Mouse (Mus musculus): Measurements from ENCODE around the gene Fam169b. TPM values are rescaled to one million over a fixed set of nuclear protein-coding genes. Genes with fewer than 3 reads are reported as not detected.

Fam169b gene
- polyA plus RNA-seq, 1 experiment, result 11.3 TPM

DNA sequence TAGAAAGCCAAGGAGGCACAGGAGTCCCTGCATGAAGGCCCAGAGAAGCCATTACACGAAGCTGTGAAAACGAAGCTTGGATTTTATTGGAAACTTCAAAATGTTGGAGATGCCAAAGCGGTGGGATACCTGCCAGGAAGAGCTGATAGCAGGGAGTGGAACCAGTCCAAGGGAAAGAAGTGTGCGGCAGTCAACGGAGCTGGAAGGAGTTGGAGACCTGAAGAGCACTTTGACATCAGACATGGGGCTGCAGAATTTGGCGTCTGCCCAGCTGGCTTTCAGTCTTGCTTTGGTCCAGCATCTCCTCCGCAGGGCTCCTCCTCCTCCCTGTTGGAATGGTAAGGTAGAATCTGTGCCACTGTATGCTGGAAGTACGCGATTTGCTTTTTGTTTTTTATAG is 92.1 kb downstream of the Fam169b start:
- Histone ChIP-seq H3K27me3 (replicated peaks; ENCODE audit: control insufficient read depth, insufficient read depth, low read length) (no peaks in the 10 kb centered on the region), H3K4me1 (ENCODE audit: control insufficient read depth, insufficient read depth, low read length) (no peaks in the 10 kb centered on the region), H3K27ac (ENCODE audit: insufficient read depth, low read depth, low read length) (no peak overlapping the region), H3K36me3 (ENCODE audit: control insufficient read depth, insufficient read depth, low read length) (no peaks in the 10 kb centered on the region), H3K4me3 (ENCODE audit: insufficient read depth, low read depth, low read length) (no peak overlapping the region)
- no peak for TF ChIP-seq POLR2A (IDR thresholded peaks at IDR 0.05; ENCODE audit: low read depth, low read length)
- TF ChIP-seq CTCF (conservative IDR thresholded peaks at IDR 0.05; ENCODE audit: insufficient read depth, insufficient read length, low read depth, low read length), result no peak
- 75% methylated on average over 9 of the region's 9 CpGs for WGBS
- DNase-seq, result peak; percentile 13

DNA sequence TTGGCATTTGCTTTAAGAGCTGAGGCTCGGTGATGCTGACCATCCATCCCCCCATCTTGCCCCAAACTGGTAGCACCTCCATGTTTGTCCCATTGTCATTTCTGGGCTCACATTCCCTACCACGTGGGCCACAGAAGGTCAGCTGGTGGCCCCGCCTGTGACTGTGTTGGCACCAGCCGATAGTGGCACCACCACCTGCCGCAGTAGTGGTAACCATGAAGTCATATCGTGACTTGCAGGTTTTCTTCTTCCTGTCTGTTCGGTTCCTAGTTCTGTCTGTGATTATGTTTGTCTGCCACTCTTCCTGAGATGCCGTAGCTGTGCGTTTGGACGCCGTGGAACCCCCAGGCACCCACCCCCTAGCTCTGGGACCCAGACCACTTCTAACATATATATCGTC is 95.3 kb downstream of the Fam169b start:
- TF ChIP-seq POLR2A (IDR thresholded peaks at IDR 0.05; ENCODE audit: low read depth, low read length) (no peak), CTCF (conservative IDR thresholded peaks at IDR 0.05; ENCODE audit: insufficient read depth, insufficient read length, low read depth, low read length) (no peak)
- H3K36me3 ChIP-seq (ENCODE audit: control insufficient read depth, insufficient read depth, low read length), result no peaks in the 10 kb centered on the region
- no peaks in the 10 kb centered on the region for H3K27me3 ChIP-seq (replicated peaks; ENCODE audit: control insufficient read depth, insufficient read depth, low read length)
- no peaks in the 10 kb centered on the region for H3K4me1 ChIP-seq (ENCODE audit: control insufficient read depth, insufficient read depth, low read length)
- H3K4me3 ChIP-seq (ENCODE audit: insufficient read depth, low read depth, low read length), result no peak overlapping the region
- no peak overlapping the region for H3K27ac ChIP-seq (ENCODE audit: insufficient read depth, low read depth, low read length)
- no peak for DNase-seq
- WGBS, result 84% methylated on average over 12 of the region's 12 CpGs

DNA sequence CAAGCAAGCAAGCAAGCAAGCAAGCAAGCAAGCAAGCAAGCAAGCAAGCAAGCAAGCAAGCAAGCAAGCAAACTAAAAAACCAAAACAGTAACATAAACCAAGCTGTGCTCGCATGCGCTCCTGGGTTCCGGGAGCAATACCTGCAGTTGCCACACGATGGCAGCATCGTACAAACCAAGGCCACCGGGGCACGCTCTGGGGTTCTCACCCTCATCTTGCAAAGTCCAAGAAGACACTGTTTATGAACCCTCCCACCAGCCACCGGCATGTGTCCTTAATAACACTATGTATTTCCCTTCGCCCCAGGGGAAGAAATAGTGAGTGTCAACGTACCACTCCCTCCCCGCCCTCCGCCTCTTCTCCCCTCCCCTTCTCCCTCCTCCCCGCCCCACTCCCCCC is 96.1 kb downstream of the Fam169b start:
- H3K4me3 ChIP-seq (ENCODE audit: insufficient read depth, low read depth, low read length), result no peak overlapping the region
- under 1% methylated on average over 11 of the region's 13 CpGs for WGBS
- H3K27me3 ChIP-seq (replicated peaks; ENCODE audit: control insufficient read depth, insufficient read depth, low read length), result no peaks in the 10 kb centered on the region
- peak; percentile 72 for DNase-seq
- no peak overlapping the region for H3K27ac ChIP-seq (ENCODE audit: insufficient read depth, low read depth, low read length)
- no peaks in the 10 kb centered on the region for H3K36me3 ChIP-seq (ENCODE audit: control insufficient read depth, insufficient read depth, low read length)
- TF ChIP-seq POLR2A (IDR thresholded peaks at IDR 0.05; ENCODE audit: low read depth, low read length), result no peak
- peak; percentile 91 for TF ChIP-seq CTCF (conservative IDR thresholded peaks at IDR 0.05; ENCODE audit: insufficient read depth, insufficient read length, low read depth, low read length)
- no peaks in the 10 kb centered on the region for H3K4me1 ChIP-seq (ENCODE audit: control insufficient read depth, insufficient read depth, low read length)

DNA sequence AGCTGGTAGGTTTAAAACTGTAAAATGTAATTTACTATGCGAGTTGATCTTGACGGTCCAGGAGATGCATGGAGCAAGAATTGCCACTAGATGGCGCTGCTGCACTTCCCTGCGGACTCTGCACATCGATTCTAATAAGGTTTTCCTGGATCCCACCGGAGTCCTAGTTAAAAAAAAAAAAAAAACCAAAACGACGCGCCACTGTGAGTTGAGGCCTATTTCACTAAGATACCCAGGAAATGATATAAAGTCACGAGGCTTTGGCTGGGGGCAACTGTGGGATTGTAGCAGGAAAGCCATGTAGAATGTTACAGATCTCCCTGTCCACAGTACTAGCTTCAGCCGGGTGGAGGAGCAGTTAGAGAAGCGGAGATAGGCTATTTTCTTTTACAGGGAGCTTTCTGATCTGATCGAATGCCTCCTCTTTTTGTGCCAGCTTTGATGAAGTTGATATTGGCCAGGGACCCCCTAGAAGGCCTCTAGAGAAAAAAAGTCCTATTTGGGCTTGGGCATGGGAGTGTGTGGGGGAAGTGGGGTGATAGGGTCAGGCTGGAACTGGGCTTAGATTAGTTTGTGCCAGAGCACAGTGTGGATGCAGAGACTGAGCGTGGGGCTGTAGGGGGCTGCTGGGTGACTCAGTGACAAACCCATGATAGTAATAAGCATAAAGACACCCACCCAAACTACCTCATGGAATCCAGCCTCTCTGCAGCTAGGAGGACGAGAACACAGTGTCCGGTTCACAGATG is 100.6 kb downstream of the Fam169b start:
- Histone ChIP-seq H3K27ac (ENCODE audit: insufficient read depth, low read depth, low read length) (no peak overlapping the region), H3K27me3 (replicated peaks; ENCODE audit: control insufficient read depth, insufficient read depth, low read length) (no peaks in the 10 kb centered on the region), H3K4me3 (ENCODE audit: insufficient read depth, low read depth, low read length) (no peak overlapping the region), H3K4me1 (ENCODE audit: control insufficient read depth, insufficient read depth, low read length) (no peaks in the 10 kb centered on the region), H3K36me3 (ENCODE audit: control insufficient read depth, insufficient read depth, low read length) (no peaks in the 10 kb centered on the region)
- DNase-seq, result peak; percentile 53
- TF ChIP-seq CTCF (conservative IDR thresholded peaks at IDR 0.05; ENCODE audit: insufficient read depth, insufficient read length, low read depth, low read length), result peak; percentile 93
- no peak for TF ChIP-seq POLR2A (IDR thresholded peaks at IDR 0.05; ENCODE audit: low read depth, low read length)
- 19% methylated on average over 16 of the region's 16 CpGs for WGBS

DNA sequence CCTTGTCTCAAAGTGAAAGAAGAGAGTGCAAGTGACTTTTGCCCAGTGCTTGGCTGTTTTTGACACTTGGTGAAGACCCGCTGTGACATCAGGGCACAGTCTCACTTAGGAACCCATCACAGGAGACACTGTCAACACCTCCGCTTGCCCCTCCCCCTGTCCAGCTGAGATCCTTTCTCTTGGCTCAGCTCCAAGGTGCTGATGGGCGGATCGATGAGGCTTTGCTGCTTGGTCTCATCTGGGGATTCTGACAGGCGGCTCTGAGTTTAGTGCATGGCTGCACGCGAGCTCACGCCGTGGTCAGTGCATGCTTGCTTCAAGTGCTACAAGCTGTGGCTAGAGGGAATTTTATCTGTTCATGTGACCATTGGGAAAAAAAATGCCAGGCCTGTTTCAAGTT is 108.5 kb downstream of the Fam169b start:
- Histone ChIP-seq H3K27me3 (replicated peaks; ENCODE audit: control insufficient read depth, insufficient read depth, low read length) (no peaks in the 10 kb centered on the region), H3K4me1 (ENCODE audit: control insufficient read depth, insufficient read depth, low read length) (no peaks in the 10 kb centered on the region), H3K36me3 (ENCODE audit: control insufficient read depth, insufficient read depth, low read length) (no peaks in the 10 kb centered on the region), H3K27ac (ENCODE audit: insufficient read depth, low read depth, low read length) (no peak overlapping the region), H3K4me3 (ENCODE audit: insufficient read depth, low read depth, low read length) (no peak overlapping the region)
- TF ChIP-seq CTCF (conservative IDR thresholded peaks at IDR 0.05; ENCODE audit: insufficient read depth, insufficient read length, low read depth, low read length) (no peak), POLR2A (IDR thresholded peaks at IDR 0.05; ENCODE audit: low read depth, low read length) (no peak)
- WGBS, result 25% methylated on average over 9 of the region's 9 CpGs
- no peak for DNase-seq

DNA sequence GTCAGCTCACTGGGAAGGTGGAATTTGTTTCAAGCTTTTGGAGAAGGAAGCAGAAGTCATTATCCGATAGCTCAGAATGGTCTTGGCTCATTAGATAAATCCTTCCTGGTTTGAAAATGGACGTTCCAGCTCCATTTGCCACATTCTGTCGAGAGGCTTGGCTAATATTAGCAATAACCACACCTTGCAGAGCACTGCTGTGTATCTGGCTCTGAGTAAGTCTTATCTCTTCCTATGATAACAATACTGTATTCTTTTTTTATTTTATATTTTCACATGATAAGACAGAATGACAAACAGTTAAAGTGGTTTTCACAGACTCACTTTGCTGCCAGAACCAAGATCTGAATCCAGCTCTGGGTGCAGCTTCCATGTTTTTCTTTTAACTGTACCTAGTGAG is 113.1 kb downstream of the Fam169b start:
- Histone ChIP-seq H3K36me3 (ENCODE audit: control insufficient read depth, insufficient read depth, low read length) (no peaks in the 10 kb centered on the region), H3K27ac (ENCODE audit: insufficient read depth, low read depth, low read length) (no peak overlapping the region), H3K4me3 (ENCODE audit: insufficient read depth, low read depth, low read length) (no peak overlapping the region), H3K27me3 (replicated peaks; ENCODE audit: control insufficient read depth, insufficient read depth, low read length) (no peaks in the 10 kb centered on the region), H3K4me1 (ENCODE audit: control insufficient read depth, insufficient read depth, low read length) (no peaks in the 10 kb centered on the region)
- no peak for DNase-seq
- TF ChIP-seq CTCF (conservative IDR thresholded peaks at IDR 0.05; ENCODE audit: insufficient read depth, insufficient read length, low read depth, low read length) (no peak), POLR2A (IDR thresholded peaks at IDR 0.05; ENCODE audit: low read depth, low read length) (no peak)
- WGBS, result 63% methylated on average over 3 of the region's 3 CpGs

DNA sequence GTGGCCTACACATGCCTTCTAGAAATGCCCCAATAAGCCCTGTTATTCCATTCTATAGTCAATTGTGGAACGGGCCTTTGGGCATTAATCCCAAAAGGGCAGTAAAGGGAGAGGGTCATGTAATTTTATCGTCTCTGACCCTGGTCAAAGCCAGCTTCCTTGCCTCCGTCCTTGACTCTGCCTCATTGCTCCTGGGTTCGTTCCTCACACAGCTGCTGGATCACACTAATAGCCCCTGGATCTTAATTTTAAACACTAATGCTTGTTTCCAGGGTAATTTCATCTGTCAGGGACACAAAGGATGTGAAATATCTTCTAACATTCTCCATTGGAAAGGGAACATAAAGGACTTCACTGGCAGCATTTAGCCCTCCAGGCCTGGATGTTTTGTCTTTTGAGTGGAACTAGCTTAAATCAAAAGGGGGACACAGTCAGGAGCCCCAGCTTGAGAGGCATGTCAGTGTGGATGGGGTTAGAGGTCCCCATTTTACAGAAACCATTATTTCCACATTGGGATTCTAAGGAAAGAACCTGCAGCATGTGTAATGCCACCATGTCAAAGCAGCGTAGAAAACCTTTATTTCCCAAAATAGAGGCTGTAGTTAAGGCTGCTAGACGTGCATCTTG is 122.2 kb downstream of the Fam169b start:
- 60% methylated on average over 6 of the region's 6 CpGs for WGBS
- Histone ChIP-seq H3K36me3 (ENCODE audit: control insufficient read depth, insufficient read depth, low read length) (no peaks in the 10 kb centered on the region), H3K4me1 (ENCODE audit: control insufficient read depth, insufficient read depth, low read length) (no peaks in the 10 kb centered on the region), H3K27me3 (replicated peaks; ENCODE audit: control insufficient read depth, insufficient read depth, low read length) (no peaks in the 10 kb centered on the region), H3K4me3 (ENCODE audit: insufficient read depth, low read depth, low read length) (no peak overlapping the region), H3K27ac (ENCODE audit: insufficient read depth, low read depth, low read length) (no peak overlapping the region)
- DNase-seq, result no peak
- TF ChIP-seq CTCF (conservative IDR thresholded peaks at IDR 0.05; ENCODE audit: insufficient read depth, insufficient read length, low read depth, low read length), result no peak
- TF ChIP-seq POLR2A (IDR thresholded peaks at IDR 0.05; ENCODE audit: low read depth, low read length), result no peak
